12 mouse cellular contexts compared by ENCODE assay signal in the genomic region with DNA sequence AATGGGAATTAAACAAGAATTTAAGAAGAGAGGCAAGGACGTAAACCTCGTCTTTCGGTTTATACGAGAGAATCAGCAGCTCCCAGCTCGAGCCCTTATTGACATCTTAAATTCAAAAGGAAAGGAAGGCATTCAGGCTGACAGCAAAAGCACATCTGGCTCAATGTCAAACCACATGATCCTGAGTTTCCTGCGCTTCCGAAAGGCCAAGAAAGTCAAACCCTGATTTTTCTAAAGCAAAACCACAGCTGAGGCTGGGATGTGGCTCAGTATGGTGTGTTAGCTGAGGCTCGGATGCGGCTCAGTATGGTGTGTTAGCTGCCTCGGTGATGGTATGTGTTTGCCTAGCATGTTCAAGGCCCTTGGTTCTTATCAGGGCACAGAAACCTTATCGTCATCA. TPM values are rescaled to one million over a fixed set of nuclear protein-coding genes. Genes with fewer than 3 reads are reported as not detected.
DNase-seq lines count a peak whose midpoint lies in the region; ATAC-seq and TF ChIP-seq lines count a peak whose summit lies in the region.
"Had no signal": no experiment of that assay in that cellular context is flagged by ENCODE, and none has a peak within 500 bp of the region (broad histone marks: within the 10 kb centered on the region; RNA-seq: fewer than 3 reads in every experiment).

No protein-coding gene starts in this region.

- peak; percentile 15 for DNase-seq in 416B (ENCODE audit: low read depth)
- DNase-seq in kidney, postnatal 10 days: peak; percentile 63
- DNase-seq in spleen, postnatal 4 days (ENCODE audit: low spot score in 2 of 2): no peak
- DNase-seq in ovary, postnatal 14 days (ENCODE audit: low spot score): no peak
- no peak for DNase-seq in left cerebral cortex, adult 2 months (ENCODE audit: extremely low spot score in 1 of 2, low spot score in 2 of 2)
- DNase-seq: embryo, embryonic 11 days; right cerebral cortex, postnatal 4 days; thymus, postnatal 14 days had no signal

- no peak for TF ChIP-seq CTCF in intestine, postnatal 0 days (IDR thresholded peaks at IDR 0.05; ENCODE audit: low read depth)
- TF ChIP-seq CTCF in left cerebral cortex, adult 2 months (IDR thresholded peaks at IDR 0.05): no peak

- H3K9me3 ChIP-seq in intestine, postnatal 0 days (ENCODE audit: control insufficient read depth): no peaks in the 10 kb centered on the region
- H3K9me3 ChIP-seq in intestine, embryonic 16.5 days (ENCODE audit: control insufficient read depth, low read length): no peaks in the 10 kb centered on the region
- H3K9me3 ChIP-seq: midbrain, embryonic 13.5 days had no signal

- H3K27me3 ChIP-seq in intestine, postnatal 0 days (replicated peaks; ENCODE audit: control insufficient read depth, insufficient read depth, low read length): no peaks in the 10 kb centered on the region
- H3K27me3 ChIP-seq in intestine, embryonic 16.5 days (replicated peaks; ENCODE audit: control insufficient read depth, insufficient read depth, low read length): no peaks in the 10 kb centered on the region
- H3K27me3 ChIP-seq: midbrain, embryonic 13.5 days had no signal

- no peak overlapping the region for H3K4me3 ChIP-seq in intestine, postnatal 0 days (ENCODE audit: low read depth, low read length)
- H3K4me3 ChIP-seq in intestine, embryonic 16.5 days (ENCODE audit: low read length): no peak overlapping the region
- H3K4me3 ChIP-seq in left cerebral cortex, adult 2 months: no peak overlapping the region
- H3K4me3 ChIP-seq: midbrain, embryonic 13.5 days had no signal

- 0 out of 2 replicates have a peak overlapping the region, but pooled peaks have one; percentile 18 for H3K4me2 ChIP-seq in intestine, postnatal 0 days (replicated peaks; ENCODE audit: low read depth)
- no peak overlapping the region for H3K4me2 ChIP-seq in intestine, embryonic 16.5 days (ENCODE audit: low read depth, low read length)
- H3K4me2 ChIP-seq: midbrain, embryonic 13.5 days had no signal

- ATAC-seq in intestine, postnatal 0 days: no peak
- no peak for ATAC-seq in intestine, embryonic 16.5 days
- 0 out of 2 replicates have a peak, but pooled peaks have one; percentile 36 for ATAC-seq in common myeloid progenitor, adult 5-6 weeks (replicated peaks; ENCODE audit: low read depth, poor library complexity, severe bottlenecking)

- H3K4me1 ChIP-seq in intestine, postnatal 0 days (replicated peaks; ENCODE audit: control insufficient read depth, insufficient read depth, low read length): no peaks in the 10 kb centered on the region
- no peaks in the 10 kb centered on the region for H3K4me1 ChIP-seq in intestine, embryonic 16.5 days (ENCODE audit: control insufficient read depth, insufficient read depth, low read length)

- no peak overlapping the region for H3K27ac ChIP-seq in intestine, postnatal 0 days (ENCODE audit: low read depth, low read length)
- no peak overlapping the region for H3K27ac ChIP-seq in intestine, embryonic 16.5 days (ENCODE audit: low read length)
- H3K27ac ChIP-seq in left cerebral cortex, adult 2 months: no peak overlapping the region
- H3K27ac ChIP-seq: midbrain, embryonic 13.5 days had no signal

- H3K9ac ChIP-seq in intestine, postnatal 0 days (ENCODE audit: low read depth, low read length): no peak overlapping the region
- H3K9ac ChIP-seq in intestine, embryonic 16.5 days (ENCODE audit: low read depth, low read length): no peak overlapping the region
- H3K9ac ChIP-seq: midbrain, embryonic 13.5 days had no signal

- 66% methylated on average over 11 of the region's 11 CpGs for whole genome bisulfite sequencing in intestine, postnatal 0 days
- WGBS in intestine, embryonic 16.5 days: 54% methylated on average over 11 of the region's 11 CpGs

- no peaks in the 10 kb centered on the region for H3K36me3 ChIP-seq in intestine, postnatal 0 days (ENCODE audit: control insufficient read depth, insufficient read depth)
- no peaks in the 10 kb centered on the region for H3K36me3 ChIP-seq in intestine, embryonic 16.5 days (ENCODE audit: control insufficient read depth, insufficient read depth, low read length)
- H3K36me3 ChIP-seq: midbrain, embryonic 13.5 days had no signal

- intact Hi-C loops in left cerebral cortex, adult 2 months (cut with DNase I): no loop called here

RNA-seq across cellular contexts. Expression of gene Cradd, which starts 26.9 kb away (rescaled TPM):
- polyA plus RNA-seq in intestine, postnatal 0 days (2015; fragmentation: Nextera tagmentation; extraction: Ambion mirVana): 11.9 and 12.5 TPM in 2 replicates
- 11.6 and 11.8 TPM in 2 replicates for polyA plus RNA-seq in intestine, embryonic 16.5 days (2015; fragmentation: Nextera tagmentation; extraction: Ambion mirVana)
- total RNA-seq in common myeloid progenitor, adult 5-6 weeks (2017): 0.53 and 3.7 TPM in 2 replicates
- 1 to 10 TPM; 5.6 to 5.9 TPM for total RNA-seq in left cerebral cortex, adult 2 months (2021)

Comparison
In these comparisons a context has a peak if more than half of its experiments do, and no peak if none do; other contexts are left out.
1. DNase-seq: peak in 416B (single experiment) and kidney, postnatal 10 days (single experiment); none in spleen, postnatal 4 days (0 of 2), ovary, postnatal 14 days (single experiment) and left cerebral cortex, adult 2 months (0 of 2).